Mouse (Mus musculus) left cerebral cortex, postnatal 36 days (tissue): ENCODE results near the gene Parvb. TPM values are rescaled to one million over a fixed set of nuclear protein-coding genes. Genes with fewer than 3 reads are reported as not detected.
A peak's percentile ranks its signal among the peaks of the same experiment; 100 is the strongest.

ENCODE experiments used
- DNase-seq, 2 experiments: peaks; one replicate each; pipeline ENCODE4 v3.0.0; 2021 to 2022; ENCODE audit warnings: low spot score in 2 of 2, mixed read lengths in 1 of 2
- intact Hi-C: fragments of 180-260 bp; cut with DNase I; formaldehyde crosslinking; loops from one replicate; pipeline ENCODE4 v1.15.1; 2025
- total RNA-seq, 2 experiments: library from RNA; stranded (reverse); gene quantifications; 2 replicates each; pipeline ENCODE4 v1.2.3; 2021

Parvb gene
- total RNA-seq, 2 experiments from 2014 or later = 21.4 to 26.7 TPM

DNA sequence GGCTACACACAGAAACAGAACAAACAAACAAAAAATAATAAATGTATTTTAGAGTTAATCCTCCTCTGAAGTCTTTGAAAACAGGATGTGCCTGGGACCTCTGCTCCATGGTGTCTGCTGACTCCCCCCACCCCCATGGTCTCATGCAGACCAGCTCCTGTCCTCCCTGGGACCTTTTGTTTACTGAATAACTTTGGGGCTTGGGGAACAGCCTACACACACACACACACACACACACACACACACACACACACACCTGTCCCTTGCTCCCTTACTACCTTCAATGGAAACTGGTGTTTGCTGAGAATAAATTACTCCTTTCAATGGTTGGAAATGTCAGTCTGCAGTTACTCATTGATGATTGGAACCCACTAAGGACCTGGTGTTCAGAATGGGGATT is 15.8 kb upstream of the Parvb start:
- intact Hi-C loops = no loop called here
- DNase-seq = no peak

DNA sequence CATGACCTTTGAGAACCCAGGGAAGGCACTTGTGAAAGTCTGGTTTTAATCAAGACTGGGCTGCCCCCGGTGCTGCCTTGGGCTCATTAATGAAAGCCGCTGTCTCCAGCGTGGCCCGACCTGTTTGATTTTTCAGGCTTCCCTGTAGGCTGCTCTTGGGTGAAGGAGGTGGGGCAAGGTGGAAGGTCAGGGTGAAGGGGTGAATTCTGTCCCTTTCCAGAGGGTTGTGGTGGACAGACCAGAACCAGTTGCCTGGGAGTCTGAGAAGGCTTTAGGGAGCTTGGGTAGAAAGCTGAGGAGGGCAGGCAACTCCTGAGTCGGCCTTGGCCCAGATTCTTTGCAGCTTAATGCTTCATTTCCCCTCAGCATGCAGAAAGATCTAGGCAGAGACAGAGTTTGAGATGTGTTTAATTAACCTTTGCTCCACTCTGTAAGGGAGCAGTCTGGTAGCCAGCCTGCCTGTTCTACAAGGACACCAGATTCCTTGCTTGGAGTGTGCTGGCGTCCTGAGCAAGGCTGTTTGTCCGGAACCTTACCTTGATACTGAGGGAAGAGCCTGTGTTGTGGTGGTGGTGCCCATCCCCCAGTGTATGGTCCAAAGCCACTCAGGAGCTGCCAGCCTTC is 15.3 kb upstream of the Parvb start:
- intact Hi-C loops = no loop called here
- DNase-seq = no peak

DNA sequence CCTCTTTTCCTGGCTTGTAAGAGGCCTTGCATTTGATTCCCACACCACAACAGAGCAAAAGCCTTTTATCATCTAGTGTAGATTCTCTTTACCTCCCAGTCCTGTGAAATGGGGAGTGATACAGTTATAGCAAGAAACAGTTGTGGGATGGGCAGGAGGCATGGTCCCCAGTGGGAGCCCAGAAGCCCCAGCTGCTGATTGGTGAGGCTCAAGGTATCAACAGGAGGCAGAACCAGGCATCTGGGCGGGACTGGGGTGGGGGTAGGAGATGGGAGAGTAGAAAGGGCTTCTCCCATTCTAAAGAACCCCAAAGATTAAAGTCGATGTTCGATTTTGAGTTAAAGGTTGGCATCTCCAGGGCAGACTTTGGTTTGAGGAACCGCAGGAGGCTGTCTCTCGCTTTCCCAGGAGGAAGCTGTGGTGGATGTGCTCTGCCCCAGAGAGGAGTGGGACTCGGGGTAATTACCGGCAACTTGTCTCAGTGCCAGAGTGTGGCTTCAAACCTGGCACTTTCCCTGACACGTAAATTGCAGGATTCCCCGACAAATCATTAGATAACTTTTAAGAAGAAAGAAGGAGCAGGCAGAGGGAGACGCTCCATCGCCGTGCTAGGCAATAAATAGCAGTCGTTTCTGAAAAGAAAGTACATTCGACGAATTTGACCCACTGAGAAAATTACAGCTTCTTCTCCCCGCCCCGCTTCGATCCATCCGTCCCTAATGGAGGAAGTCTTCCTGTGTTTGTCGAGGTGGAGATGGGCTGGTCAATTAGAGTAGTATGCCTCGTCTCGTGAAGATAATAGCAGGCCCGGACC is 13.7 kb upstream of the Parvb start:
- intact Hi-C loops = no loop called here
- DNase-seq = no peak

DNA sequence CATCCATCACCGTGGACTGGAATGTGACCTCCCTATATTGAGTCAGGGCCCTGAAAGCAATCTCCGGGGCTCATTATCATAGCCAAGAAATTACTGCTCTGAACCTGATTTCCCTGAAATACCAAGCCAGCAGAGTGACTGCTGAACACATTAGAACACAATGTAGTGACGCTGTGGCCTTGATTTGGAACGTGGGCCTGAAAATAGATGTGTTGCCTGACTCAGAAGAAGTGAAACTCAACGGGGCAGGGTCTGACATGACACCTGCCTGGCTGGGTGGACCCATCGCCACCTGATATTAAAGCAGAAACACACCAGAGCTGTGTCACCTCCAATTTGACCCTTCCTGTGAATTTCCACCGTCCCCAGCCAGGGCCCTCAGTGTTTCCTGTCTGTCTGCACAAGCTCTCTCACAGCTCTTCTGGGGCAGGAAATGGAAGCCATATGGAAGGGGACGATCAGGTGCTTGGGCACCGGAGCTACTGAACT is 13.0 kb upstream of the Parvb start:
- no peak for DNase-seq
- intact Hi-C loops = no loop called here

DNA sequence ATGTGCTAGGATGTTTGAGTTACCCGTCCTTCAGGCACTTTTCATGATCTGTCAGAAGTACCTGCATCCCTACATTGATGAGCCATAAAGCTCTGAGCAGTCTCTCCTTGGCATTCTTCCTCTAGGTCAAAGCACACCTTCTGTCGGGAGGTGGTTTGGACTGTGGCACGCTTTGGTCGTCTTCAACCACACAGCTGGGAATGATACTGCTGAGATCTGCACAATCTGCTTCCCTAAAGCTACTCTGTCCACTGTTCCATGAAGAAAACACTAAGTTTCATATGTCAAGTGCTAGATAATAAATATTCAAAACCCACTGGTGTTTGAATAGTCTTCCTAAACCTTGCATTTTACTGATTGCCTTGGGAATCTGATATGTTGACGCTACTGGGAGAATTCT is 10.3 kb upstream of the Parvb start:
- DNase-seq = no peak
- intact Hi-C loops = no loop called here

DNA sequence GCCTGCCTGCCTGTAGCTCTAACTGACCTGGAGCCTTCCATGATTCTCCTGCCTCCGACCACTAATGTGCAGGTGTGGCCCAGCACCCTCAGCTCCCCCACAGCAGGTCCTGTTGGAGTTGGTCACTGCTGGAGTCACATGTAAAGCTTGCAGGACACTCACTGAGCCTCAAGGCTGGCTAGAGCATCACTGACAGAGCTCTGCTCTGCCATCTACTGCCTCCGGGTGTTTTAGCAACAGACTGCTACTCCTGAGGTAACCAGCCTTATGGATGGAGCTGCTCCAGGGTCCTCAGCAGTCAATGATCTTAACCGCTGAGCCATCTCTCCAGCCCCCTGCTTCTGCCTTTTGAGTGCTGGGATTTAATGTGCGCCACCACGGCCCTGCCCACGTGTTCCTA is 8.4 kb upstream of the Parvb start:
- intact Hi-C loops = no loop called here
- peak in 1 of 2 experiments; percentile 24 for DNase-seq

DNA sequence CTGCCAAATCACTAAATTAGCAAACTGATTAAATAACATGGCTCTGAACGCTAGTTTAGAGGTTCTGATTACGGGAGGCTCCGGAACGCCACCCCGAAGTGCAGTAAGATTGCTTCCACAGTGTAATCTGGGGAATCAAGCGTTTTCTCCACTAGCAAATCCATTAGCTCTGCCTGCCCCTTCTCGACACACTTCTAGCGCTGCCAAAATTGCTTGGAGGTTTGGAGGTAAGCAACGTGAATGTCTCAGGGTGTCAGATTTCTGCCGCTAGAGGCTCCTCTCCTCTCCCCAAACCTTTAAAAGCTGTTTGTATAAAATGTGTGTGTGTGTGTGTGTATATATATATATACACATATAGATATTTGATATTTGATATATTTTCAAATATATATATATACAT is 7.1 kb upstream of the Parvb start:
- no peak for DNase-seq

DNA sequence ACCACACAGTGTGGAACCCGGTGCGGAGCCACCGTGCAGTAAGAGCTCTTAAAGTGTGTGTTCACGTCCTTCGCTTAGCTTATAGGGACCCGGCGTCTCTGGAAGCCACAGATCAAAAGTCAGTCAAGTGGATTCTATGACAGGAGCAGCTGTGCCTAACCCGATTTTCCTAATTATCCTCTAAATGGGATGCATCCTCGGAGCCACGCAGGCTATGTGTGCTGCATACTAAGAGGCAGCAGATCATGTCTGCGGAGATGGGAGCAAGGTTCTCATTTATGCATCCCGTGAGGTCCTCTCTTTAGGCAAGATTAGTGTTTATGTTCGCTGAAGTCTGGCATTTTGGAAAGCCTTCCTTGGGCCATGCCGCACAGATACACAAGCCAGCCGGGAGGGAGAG is 4.9 kb upstream of the Parvb start:
- intact Hi-C loops = no loop called here

More for the DNA sequence above, 7.1 kb upstream of the Parvb start:
- intact Hi-C loops = no loop called here

DNA sequence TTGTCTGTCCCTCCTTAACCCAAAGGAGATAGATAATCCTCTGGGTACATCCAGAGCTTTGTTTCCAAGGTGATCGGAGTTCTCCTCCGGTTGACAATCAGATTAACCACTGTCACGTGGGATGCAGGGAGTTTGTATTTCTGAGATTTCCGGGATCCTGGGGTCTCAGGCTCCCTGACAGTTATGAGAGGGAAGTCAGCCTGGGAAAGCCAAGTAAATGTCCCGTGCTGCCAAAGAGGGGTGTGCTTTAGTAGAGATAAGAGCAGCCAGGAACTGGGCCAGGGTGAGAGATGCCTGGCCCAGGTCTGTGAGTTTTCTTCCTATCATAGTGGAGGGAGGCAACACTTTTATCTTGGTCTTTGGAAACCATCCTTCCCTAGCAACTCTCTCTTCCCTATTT is 1.2 kb upstream of the Parvb start:
- intact Hi-C loops = no loop called here
- no peak for DNase-seq

More for the DNA sequence above, 4.9 kb upstream of the Parvb start:
- DNase-seq = no peak

DNA sequence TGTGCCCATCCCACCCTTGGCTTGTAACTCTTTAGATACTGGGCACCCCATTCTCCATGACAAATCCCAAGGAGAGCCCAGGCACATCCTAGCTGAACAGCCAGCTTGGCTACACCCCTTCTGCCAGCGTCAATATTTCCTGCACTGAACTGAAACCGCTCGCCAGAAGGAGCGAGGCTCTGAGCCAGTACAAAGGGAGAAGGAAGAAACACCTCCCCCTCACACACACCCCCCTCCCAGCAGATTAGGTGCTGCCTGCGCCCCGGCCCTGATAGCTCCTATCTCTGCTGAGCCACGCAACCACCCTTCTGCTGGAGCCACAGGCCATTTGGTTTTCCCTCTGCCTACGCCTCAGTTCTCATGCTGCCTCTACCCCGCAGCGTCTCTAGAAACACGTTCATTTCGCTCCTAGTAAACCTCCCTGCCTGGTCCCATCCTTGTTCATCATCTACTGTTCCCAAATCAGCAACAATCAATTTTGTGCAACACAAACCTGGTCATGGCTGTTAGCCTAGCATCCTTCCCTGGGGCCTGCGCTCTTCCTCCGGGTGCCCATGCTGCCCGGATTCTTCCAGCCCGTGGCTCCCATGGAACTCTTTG is 630 bp upstream of the Parvb start:
- DNase-seq = peak; percentile 70 to 76
- intact Hi-C loops = no loop called here

DNA sequence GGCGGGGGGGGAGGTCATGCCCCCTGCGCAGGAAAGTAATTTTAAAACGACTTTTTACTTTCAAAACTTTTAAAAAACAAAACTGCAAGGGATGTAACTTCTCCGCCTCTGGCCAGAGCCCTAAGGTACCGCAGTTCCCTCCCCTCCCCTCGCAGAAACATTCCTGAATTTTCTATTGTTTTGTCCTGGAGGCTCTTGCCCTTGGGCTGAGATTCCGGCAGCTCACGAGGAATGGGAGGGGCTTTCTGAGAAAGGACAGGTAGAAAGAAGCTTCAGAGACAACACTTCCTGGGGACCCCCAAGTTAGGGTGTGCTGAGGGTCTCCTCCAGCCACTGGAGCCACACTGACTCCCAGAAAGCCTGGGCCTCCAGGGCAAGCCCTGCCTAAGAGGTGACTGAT is 766 bp downstream of the Parvb start:
- no peak for DNase-seq
- intact Hi-C loops = no loop called here

DNA sequence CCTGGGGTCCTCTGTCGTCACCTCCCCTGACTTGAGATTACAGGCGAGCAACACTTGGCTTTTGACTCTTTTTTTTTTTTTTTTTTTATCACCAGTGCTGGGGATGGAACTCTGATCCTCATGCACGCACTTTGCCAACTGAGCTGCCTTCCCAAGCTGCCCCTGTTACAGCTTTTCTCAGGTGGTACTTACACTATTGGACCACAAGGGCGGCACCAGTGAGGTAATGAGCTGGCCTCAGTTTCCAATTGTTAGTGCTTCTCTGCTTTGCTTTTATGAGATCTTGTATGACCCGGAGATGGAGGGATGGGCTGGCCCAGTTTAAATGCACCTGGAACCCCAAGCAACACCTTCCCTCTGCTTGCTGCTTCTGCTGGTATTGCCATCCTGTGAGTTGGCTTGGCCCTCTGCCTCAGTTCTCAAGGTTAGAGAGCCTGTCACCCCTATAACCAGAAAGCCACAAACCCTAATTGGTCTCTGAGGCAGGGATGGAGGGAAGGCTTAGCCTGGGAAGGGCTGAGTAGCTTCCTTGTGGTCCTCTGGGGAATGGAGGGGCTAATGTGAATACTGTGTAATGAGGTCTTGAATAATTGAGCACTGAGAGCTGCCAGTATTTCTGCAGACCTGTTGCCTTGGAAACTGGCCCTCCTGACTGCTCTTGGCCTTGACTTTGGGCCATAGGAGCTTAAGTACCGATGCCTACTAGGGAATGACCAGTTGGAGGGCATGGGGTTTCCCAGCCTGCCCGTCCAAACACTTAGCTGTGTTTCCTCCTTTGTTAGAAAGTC is 3.1 kb downstream of the Parvb start:
- no peak for DNase-seq
- intact Hi-C loops = no loop called here

DNA sequence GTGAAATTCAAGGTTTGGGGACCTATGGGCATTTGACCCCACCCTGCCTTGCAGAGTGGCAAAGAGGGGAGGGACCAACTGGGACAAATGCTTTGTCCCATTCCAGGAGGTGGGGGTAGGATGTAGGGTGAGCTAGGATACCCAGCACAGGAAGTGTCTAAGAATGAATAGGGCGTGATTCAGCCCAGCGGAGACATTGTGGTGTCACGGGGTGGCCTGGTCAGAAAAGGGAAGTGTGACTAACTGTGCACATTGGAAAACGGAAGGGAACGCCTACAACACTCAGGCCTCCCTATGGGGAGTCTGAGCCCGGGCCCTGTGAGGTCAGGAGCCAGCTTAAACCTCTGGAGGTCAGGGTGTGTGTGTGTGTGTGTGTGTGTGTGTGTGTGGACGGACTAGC is 3.8 kb downstream of the Parvb start:
- DNase-seq = no peak
- intact Hi-C loops = no loop called here

DNA sequence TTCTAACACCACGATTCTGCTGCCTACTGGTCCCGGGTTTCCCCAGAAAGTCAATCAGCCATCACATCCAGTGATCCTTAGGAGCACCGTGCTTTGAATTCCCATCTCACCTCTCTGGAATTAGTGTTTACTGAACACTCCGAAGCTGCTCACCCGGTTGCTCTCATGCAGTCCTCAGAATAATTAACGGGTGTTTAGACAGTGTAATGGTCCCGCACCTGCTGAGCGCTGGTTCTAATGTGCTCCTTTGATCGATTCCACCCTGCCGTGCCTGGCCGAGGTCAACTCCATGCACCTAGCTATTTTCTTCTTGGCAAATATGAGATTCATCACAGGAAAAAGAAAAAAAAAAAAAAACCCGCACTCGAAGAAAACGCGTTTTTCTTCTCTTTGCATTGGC is 6.7 kb downstream of the Parvb start:
- intact Hi-C loops = no loop called here
- no peak for DNase-seq

DNA sequence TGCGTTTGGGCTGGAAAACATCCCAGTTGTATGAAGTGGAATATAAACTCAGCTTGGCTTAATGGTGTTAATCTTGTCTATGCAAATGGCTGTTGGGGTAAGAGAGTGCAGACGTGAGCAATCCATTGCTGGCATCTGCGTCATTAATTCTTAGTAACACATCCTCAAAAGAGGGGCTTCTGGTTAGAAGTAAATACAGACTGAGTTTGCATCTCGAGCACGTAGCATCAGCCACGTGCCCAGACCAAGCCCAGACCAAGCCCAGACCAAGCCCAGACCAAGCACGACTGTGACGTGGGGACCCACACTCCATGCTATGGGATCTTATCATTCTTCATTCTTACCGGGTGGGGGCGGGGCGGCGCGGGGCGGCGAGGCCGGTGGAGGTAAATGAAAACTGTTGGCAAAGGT is 7.2 kb downstream of the Parvb start:
- intact Hi-C loops = no loop called here
- DNase-seq = no peak

DNA sequence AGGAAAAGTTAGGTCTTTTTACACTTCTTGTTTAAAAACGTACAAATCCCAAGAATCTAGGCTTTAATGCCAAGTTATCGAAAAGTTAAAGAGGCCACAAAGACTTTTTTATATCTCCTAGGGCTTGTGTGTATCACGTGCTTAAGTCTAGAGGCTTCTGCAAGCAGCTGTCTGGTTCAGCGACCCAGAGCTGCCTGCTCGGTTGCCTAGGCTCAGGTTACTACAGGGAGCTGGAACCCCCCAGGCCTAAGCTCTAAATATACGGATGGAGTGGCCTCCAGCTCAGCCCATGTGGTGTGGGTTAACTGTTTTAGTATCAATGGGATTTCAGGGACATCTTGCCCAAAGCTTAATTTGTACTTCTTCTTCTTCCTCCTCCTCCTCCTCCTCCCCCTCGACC is 9.7 kb downstream of the Parvb start:
- DNase-seq = no peak
- intact Hi-C loops = no loop called here

DNA sequence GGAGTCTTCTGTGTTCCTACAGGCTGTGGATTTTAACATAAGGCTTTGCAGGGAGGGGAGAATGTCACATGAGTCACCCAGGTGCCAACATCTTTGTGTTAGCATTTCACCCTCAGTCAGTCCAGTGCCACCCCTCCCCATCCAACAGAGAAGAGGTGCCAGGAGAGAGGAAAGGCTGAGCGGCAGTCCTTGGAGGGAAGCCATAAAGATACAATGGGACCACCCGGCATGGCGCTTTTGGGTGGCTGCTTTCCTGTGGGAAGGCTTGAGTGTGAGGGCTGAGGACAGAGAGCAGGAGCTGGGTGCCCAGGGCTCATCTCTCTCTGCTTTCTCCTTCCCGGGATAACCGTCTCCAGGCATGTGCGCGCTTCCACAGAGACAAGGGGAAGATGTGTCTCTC is 13.3 kb downstream of the Parvb start:
- DNase-seq = no peak
- intact Hi-C loops = no loop called here

DNA sequence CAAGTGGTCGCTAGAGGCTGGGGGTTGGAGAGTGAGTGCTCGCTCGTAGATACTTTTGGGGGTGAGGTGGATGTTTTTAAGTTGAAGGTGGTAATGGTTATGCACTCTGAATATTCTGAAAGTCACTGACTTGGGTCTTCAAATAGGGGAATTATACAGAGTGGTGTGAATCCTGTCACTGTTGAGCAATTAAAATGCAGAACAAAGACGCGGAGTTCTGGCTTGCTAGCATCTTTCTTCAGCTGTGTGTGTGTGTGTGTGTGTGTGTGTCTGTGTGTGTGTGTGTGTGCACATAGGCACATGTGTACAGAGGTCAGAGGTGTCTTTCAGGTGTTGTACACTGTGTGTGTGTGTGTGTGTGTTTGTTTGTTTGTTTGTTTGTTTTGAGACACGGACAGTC is 14.4 kb downstream of the Parvb start:
- DNase-seq = no peak
- intact Hi-C loops = no loop called here

DNA sequence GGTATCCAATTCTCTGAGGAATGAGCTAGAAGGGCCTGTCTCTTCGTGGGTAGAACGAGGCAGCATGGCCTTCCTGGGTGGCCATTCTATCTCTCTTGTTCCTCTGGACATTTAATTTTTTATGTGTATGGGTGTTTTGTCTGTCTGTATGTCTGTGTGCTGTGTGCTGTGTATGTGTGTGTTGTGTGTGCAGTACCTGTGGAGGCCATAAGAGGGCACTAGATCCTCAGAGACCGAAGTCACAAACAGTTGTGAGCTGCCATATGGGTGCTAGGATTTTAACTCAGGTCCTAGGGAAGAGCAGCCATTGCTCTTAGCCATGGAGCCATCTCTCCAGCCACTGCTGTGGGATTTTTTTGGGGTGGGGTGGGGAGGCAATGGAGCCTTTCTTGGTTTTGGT is 15.5 kb downstream of the Parvb start:
- no peak for DNase-seq
- intact Hi-C loops = no loop called here

DNA sequence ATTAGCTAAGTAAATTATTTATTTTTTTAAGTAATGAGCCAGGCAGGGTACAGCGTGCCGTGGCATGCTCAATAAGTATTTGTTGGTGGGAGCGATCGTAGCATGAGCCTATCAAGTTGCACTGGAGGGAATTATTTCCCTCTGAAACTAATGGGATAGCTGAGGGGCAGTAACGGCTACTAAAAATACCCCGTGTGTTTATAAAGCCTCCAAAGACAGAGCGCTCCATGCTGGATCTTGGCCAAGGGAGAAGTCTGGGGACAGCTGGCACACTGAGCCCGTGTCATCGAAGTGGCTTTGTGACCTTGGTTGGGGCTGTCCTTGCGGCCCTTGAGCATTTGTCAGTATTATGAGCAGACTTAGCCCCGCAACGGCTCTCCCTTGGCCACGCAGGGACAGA is 19.4 kb downstream of the Parvb start:
- intact Hi-C loops = no loop called here
- DNase-seq = no peak
